Mouse (Mus musculus) embryonic fibroblast, embryonic 13.5 days (primary cell): ENCODE measurements around the gene Btbd7. TPM values are rescaled to one million over a fixed set of nuclear protein-coding genes. Genes with fewer than 3 reads are reported as not detected.

Experiments used
- H3K27ac ChIP-seq: 2 replicates; pipeline ENCODE4 v1.5.1; 2012; ENCODE audit warnings: low read length, control low read depth, inconsistent platforms; ENCODE audit not compliant: insufficient read depth
- H3K4me1 ChIP-seq: 2 replicates; pipeline ENCODE4 v1.6.1; 2011; ENCODE audit warnings: low read length; ENCODE audit not compliant: control insufficient read depth, insufficient read depth
- H3K4me3 ChIP-seq: 2 replicates; pipeline ENCODE4 v1.5.1; 2011; ENCODE audit warnings: mild to moderate bottlenecking, control low read depth, low read length; ENCODE audit not compliant: insufficient read depth
- CTCF ChIP-seq: IDR thresholded peaks from 2 replicates; pipeline ENCODE4 v1.5.1; 2011; ENCODE audit warnings: mild to moderate bottlenecking, control low read depth, low read length, moderate library complexity, borderline replicate concordance; ENCODE audit not compliant: insufficient read depth
- POLR2A ChIP-seq: IDR thresholded peaks from 2 replicates; pipeline ENCODE4 v1.6.1; 2011; ENCODE audit warnings: low read depth, mild to moderate bottlenecking, control low read depth, low read length, moderate library complexity
- polyA plus RNA-seq: library from polyadenylated mRNA; stranded (reverse); fragments of >200 nt; gene quantifications from 2 replicates; pipeline ENCODE4 v1.2.4, GENCODE M21; 2011; ENCODE audit warnings: low read depth; ENCODE audit not compliant: missing spikeins, insufficient read length

Btbd7 gene
- polyA plus RNA-seq, 1 experiment: 55.2 TPM

- TF ChIP-seq POLR2A (no peak), CTCF (no peak)
- no peaks in the 10 kb centered on the region for H3K4me1 ChIP-seq
- H3K4me3 ChIP-seq: no peak overlapping the region
- H3K27ac ChIP-seq: no peak overlapping the region
Measured at GRCm38 (mm10) chr12:102784899-102785592, 93.2 kb downstream of the Btbd7 start.

- Histone ChIP-seq H3K27ac (no peak overlapping the region), H3K4me1 (no peaks in the 10 kb centered on the region), H3K4me3 (no peak overlapping the region)
- TF ChIP-seq POLR2A (no peak), CTCF (no peak)
Measured at GRCm38 (mm10) chr12:102782841-102783240, 95.4 kb downstream of the Btbd7 start.

- H3K4me3 ChIP-seq: no peak overlapping the region
- no peak overlapping the region for H3K27ac ChIP-seq
- no peaks in the 10 kb centered on the region for H3K4me1 ChIP-seq
- TF ChIP-seq CTCF (no peak), POLR2A (no peak)
Measured at GRCm38 (mm10) chr12:102779452-102779851, 98.8 kb downstream of the Btbd7 start.

GRCm38 (mm10) chr12:102778151-102778550 is 100.1 kb downstream of the Btbd7 start:
- Histone ChIP-seq H3K4me1 (no peaks in the 10 kb centered on the region), H3K4me3 (no peak overlapping the region), H3K27ac (no peak overlapping the region)
- no peak for TF ChIP-seq CTCF
- TF ChIP-seq POLR2A: no peak

GRCm38 (mm10) chr12:102776035-102776434 is 102.2 kb downstream of the Btbd7 start:
- Histone ChIP-seq H3K4me3 (no peak overlapping the region), H3K4me1 (no peaks in the 10 kb centered on the region), H3K27ac (no peak overlapping the region)
- TF ChIP-seq CTCF: no peak
- no peak for TF ChIP-seq POLR2A

- Histone ChIP-seq H3K27ac (no peak overlapping the region), H3K4me3 (no peak overlapping the region), H3K4me1 (no peaks in the 10 kb centered on the region)
- no peak for TF ChIP-seq CTCF
- no peak for TF ChIP-seq POLR2A
Measured at GRCm38 (mm10) chr12:102772676-102773075, 105.6 kb downstream of the Btbd7 start.

GRCm38 (mm10) chr12:102771601-102772000 is 106.7 kb downstream of the Btbd7 start:
- TF ChIP-seq CTCF (no peak), POLR2A (no peak)

GRCm38 (mm10) chr12:102769000-102769399 is 109.3 kb downstream of the Btbd7 start:
- TF ChIP-seq POLR2A: no peak
- no peak for TF ChIP-seq CTCF
- H3K27ac ChIP-seq: no peak overlapping the region
- H3K4me1 ChIP-seq: peaks cover 3% of the 10 kb centered on the region; the same call in 1 of the 2 replicates
- no peak overlapping the region for H3K4me3 ChIP-seq

More at GRCm38 (mm10) chr12:102771601-102772000, 106.7 kb downstream of the Btbd7 start:
- Histone ChIP-seq H3K27ac (no peak overlapping the region), H3K4me3 (no peak overlapping the region), H3K4me1 (no peaks in the 10 kb centered on the region)

GRCm38 (mm10) chr12:102763696-102764095 is 114.6 kb downstream of the Btbd7 start:
- Histone ChIP-seq H3K4me3 (no peak overlapping the region), H3K27ac (no peak overlapping the region), H3K4me1 (peaks cover 3% of the 10 kb centered on the region; the same call in 1 of the 2 replicates)
- TF ChIP-seq POLR2A (no peak), CTCF (no peak)

- Histone ChIP-seq H3K27ac (no peak overlapping the region), H3K4me3 (no peak overlapping the region), H3K4me1 (peaks cover 3% of the 10 kb centered on the region; the same call in 1 of the 2 replicates)
- TF ChIP-seq CTCF (no peak), POLR2A (no peak)
Measured at GRCm38 (mm10) chr12:102761668-102762067, 116.6 kb downstream of the Btbd7 start.

- TF ChIP-seq CTCF: no peak
- no peaks in the 10 kb centered on the region for H3K4me1 ChIP-seq
- H3K4me3 ChIP-seq: peak overlapping the region; percentile 93
- H3K27ac ChIP-seq: peak overlapping the region; percentile 15; the same call in 1 of the 2 replicates
Measured at GRCm38 (mm10) chr12:102758936-102759335, 119.3 kb downstream of the Btbd7 start.
